Mouse (Mus musculus) activated CD4-positive, CD25-positive, alpha-beta regulatory T cell, adult 4 months (primary cell): ENCODE results near the gene Olfr761. TPM values are rescaled to one million over a fixed set of nuclear protein-coding genes. Genes with fewer than 3 reads are reported as not detected.
"Not testable (repeated sequence)": the region's sequence is repeated elsewhere in the genome, so short reads cannot be mapped to it uniquely, and the experiment has no call there.

Experiments
- ATAC-seq: one replicate; pipeline ENCODE4 v1.8.0; 2017
- polyA plus RNA-seq, 2 experiments: library from polyadenylated mRNA; unstranded; fragments of 100-300 nt; shearing (Covaris generic); gene quantifications; one replicate each; pipeline ENCODE4 v1.2.1; 2017

The Olfr761 gene
- polyA plus RNA-seq, result not detected

- ATAC-seq, result no peak
Observed at GRCm38 (mm10) chr17:37952979-37953378, at the start of gene Olfr761. Gene Olfr761, minus strand, starts transcription at chr17:37953079.

GRCm38 (mm10) chr17:37995635-37996307 is 42.9 kb upstream of the Olfr761 start:
- no peak for ATAC-seq

GRCm38 (mm10) chr17:37990453-37990961 is 37.6 kb upstream of the Olfr761 start:
- no peak for ATAC-seq

GRCm38 (mm10) chr17:37973591-37973990 is 20.7 kb upstream of the Olfr761 start:
- no peak for ATAC-seq

- ATAC-seq, result no peak
Observed at GRCm38 (mm10) chr17:37920248-37920647, 32.6 kb downstream of the Olfr761 start, which contains the start of gene Olfr128. Gene Olfr128, plus strand, starts transcription at chr17:37920548.

- not testable (repeated sequence) for ATAC-seq
Observed at GRCm38 (mm10) chr17:37906821-37907220, 46.1 kb downstream of the Olfr761 start.

Other genes with a start within 250 kb of the Olfr761 start
- not detected for gene Olfr120, start 231.3 kb downstream of the Olfr761 start, polyA plus RNA-seq
- not detected for gene Olfr121, start 204.2 kb downstream of the Olfr761 start, polyA plus RNA-seq
- gene Olfr122, start 184.5 kb downstream of the Olfr761 start, polyA plus RNA-seq, result not detected
- gene Olfr123, start 159.6 kb downstream of the Olfr761 start, polyA plus RNA-seq, result not detected
- not detected for gene Olfr124, start 153.2 kb downstream of the Olfr761 start, polyA plus RNA-seq
- not detected for gene Olfr125, start 120.1 kb downstream of the Olfr761 start, polyA plus RNA-seq
- gene Olfr126, start 105.6 kb downstream of the Olfr761 start, polyA plus RNA-seq, result not detected
- not detected for gene Olfr127, start 52.6 kb downstream of the Olfr761 start, polyA plus RNA-seq
- under 1 TPM in 1 of 2 experiments, not detected in 1; 0.17 TPM for gene Olfr128, start 32.5 kb downstream of the Olfr761 start, polyA plus RNA-seq
- not detected for gene Olfr129, start 107.0 kb upstream of the Olfr761 start, polyA plus RNA-seq
- gene Olfr130, start 110.8 kb upstream of the Olfr761 start, polyA plus RNA-seq, result not detected
- not detected for gene Olfr131, start 135.6 kb upstream of the Olfr761 start, polyA plus RNA-seq
- not detected for gene Olfr132, start 181.4 kb upstream of the Olfr761 start, polyA plus RNA-seq
- not detected for gene Olfr133, start 192.2 kb upstream of the Olfr761 start, polyA plus RNA-seq
- not detected for gene Olfr134, start 218.3 kb upstream of the Olfr761 start, polyA plus RNA-seq